Comparison of ENCODE assay signal across 9 mouse cellular contexts in the genomic region with DNA sequence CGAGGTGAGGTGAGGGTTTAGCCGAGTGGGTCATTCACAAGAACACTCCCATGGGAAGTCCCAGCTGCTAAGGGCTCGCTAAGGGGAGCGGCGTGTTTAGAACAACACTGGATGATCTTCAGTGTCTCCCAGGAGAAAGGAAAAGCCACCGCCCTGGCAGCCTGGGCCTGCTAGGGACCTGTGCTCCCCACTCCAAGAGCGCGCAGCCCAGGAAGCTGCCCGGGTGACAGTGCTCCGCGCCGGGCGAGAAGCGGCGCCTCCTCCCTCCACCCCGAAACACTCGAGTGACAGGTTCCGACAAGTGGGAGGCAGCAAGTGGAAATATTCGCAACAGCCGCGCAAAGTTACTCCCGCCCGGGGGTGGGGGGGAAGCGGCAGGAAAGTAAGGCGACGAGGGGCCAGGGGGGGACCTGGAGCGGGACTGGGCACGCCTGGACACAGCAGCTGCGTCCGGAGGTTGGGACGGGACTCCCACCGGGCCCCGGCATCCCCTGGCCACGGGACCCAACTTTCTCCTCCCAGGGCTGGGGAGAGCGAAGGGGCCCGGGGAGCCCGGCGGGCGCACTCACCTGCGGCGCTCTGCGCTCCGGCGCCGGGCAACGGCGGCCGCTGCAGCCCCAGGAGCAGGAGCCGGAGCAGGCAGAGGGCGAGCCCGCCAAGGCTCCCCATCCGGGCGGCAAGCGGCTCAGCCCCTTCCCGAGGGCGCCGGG. TPM values are rescaled to one million over a fixed set of nuclear protein-coding genes. Genes with fewer than 3 reads are reported as not detected.
DNase-seq lines count a peak whose midpoint lies in the region; ATAC-seq and TF ChIP-seq lines count a peak whose summit lies in the region.
"Had no signal": no experiment of that assay in that cellular context is flagged by ENCODE, and none has a peak within 500 bp of the region (broad histone marks: within the 10 kb centered on the region; RNA-seq: fewer than 3 reads in every experiment).

No protein-coding gene starts in this region.

- peak; percentile 50 for ATAC-seq in forebrain, embryonic 12.5 days (ENCODE audit: low FRiP score)
- ATAC-seq in neural tube, embryonic 12.5 days (ENCODE audit: low FRiP score, low read depth), result peak; percentile 33

- DNase-seq in heart, embryonic 10.5 days (ENCODE audit: low spot score), result no peak
- no peak for DNase-seq in heart, adult 11 months
- DNase-seq in ES-E14 (ENCODE audit: low read depth, low spot score), result no peak
- peak; percentile 23 to 45 for DNase-seq in left cerebral cortex, postnatal 14 days (ENCODE audit: low spot score in 2 of 2)
- DNase-seq in urinary bladder, postnatal 4 days (ENCODE audit: low spot score in 2 of 2), result no peak
- no peak for DNase-seq in spleen, postnatal 14 days (ENCODE audit: low spot score in 2 of 2)

- peaks cover 19% of the 10 kb centered on the region for H3K4me1 ChIP-seq in heart, embryonic 10.5 days
- H3K4me1 ChIP-seq in ES-E14 (ENCODE audit: control insufficient read depth in 2 of 2, insufficient read depth in 2 of 2, low read length in 2 of 2, poor library complexity in 1 of 2), result peaks cover 0 to 9% of the 10 kb centered on the region in 2 experiments; a peak in 1 of 4 replicates
- peaks cover 32% of the 10 kb centered on the region for H3K4me1 ChIP-seq in forebrain, embryonic 12.5 days
- peaks cover 31% of the 10 kb centered on the region for H3K4me1 ChIP-seq in neural tube, embryonic 12.5 days

- peak overlapping the region; percentile 74 for H3K4me3 ChIP-seq in heart, embryonic 10.5 days
- H3K4me3 ChIP-seq in ES-E14 (ENCODE audit: insufficient read depth in 1 of 2, low read depth in 1 of 2, low read length in 2 of 2, poor library complexity in 1 of 2, severe bottlenecking in 1 of 2), result peak overlapping the region; percentile 70 to 73
- H3K4me3 ChIP-seq in forebrain, embryonic 12.5 days (replicated peaks), result peak overlapping the region; percentile 64
- H3K4me3 ChIP-seq in neural tube, embryonic 12.5 days, result peak overlapping the region; percentile 59
- H3K4me3 ChIP-seq: myocyte had no signal

- H3K4me2 ChIP-seq in forebrain, embryonic 12.5 days, result peak overlapping the region; percentile 100
- peak overlapping the region; percentile 99 for H3K4me2 ChIP-seq in neural tube, embryonic 12.5 days (replicated peaks)

- peak overlapping the region; percentile 42; the same call in 1 of the 2 replicates for H3K27ac ChIP-seq in heart, embryonic 10.5 days
- H3K27ac ChIP-seq in ES-E14 (ENCODE audit: insufficient read depth, low read depth, low read length, poor library complexity, severe bottlenecking), result no peak overlapping the region
- no peak overlapping the region for H3K27ac ChIP-seq in forebrain, embryonic 12.5 days
- H3K27ac ChIP-seq in neural tube, embryonic 12.5 days, result no peak overlapping the region

- H3K9me3 ChIP-seq in heart, embryonic 10.5 days, result no peaks in the 10 kb centered on the region
- no peaks in the 10 kb centered on the region for H3K9me3 ChIP-seq in ES-E14 (ENCODE audit: control insufficient read depth, insufficient read depth, low read depth, low read length)
- no peaks in the 10 kb centered on the region for H3K9me3 ChIP-seq in forebrain, embryonic 12.5 days
- H3K9me3 ChIP-seq in neural tube, embryonic 12.5 days, result no peaks in the 10 kb centered on the region

- peak overlapping the region; percentile 49 for H3K9ac ChIP-seq in ES-E14 (ENCODE audit: insufficient read depth, low read depth, low read length, poor library complexity, severe bottlenecking)
- peak overlapping the region; percentile 68 for H3K9ac ChIP-seq in forebrain, embryonic 12.5 days
- peak overlapping the region; percentile 67 for H3K9ac ChIP-seq in neural tube, embryonic 12.5 days

- in situ Hi-C loops in ES-E14 (cut with MboI; ENCODE audit: low sequenced_read_pairs in 2 of 2, unreplicated experiment in 2 of 2), result no loop called here

- under 1% methylated on average over 55 of the region's 57 CpGs for WGBS in heart, embryonic 10.5 days
- WGBS in forebrain, embryonic 12.5 days, result under 1% methylated on average over 55 of the region's 57 CpGs
- under 1% methylated on average over 57 of the region's 57 CpGs for WGBS in neural tube, embryonic 12.5 days

- no peaks in the 10 kb centered on the region for H3K36me3 ChIP-seq in heart, embryonic 10.5 days
- H3K36me3 ChIP-seq in ES-E14 (ENCODE audit: control insufficient read depth, insufficient read depth, low read length, poor library complexity, severe bottlenecking), result no peaks in the 10 kb centered on the region
- H3K36me3 ChIP-seq in forebrain, embryonic 12.5 days (replicated peaks), result no peaks in the 10 kb centered on the region
- H3K36me3 ChIP-seq in neural tube, embryonic 12.5 days, result no peaks in the 10 kb centered on the region

- intact Hi-C loops in left cerebral cortex, postnatal 14 days (cut with DNase I), result loop anchor here (10.0 kb wide), 1 partner anchor 1196 kb away; no protein-coding TSS in a partner anchor

- H3K27me3 ChIP-seq in heart, embryonic 10.5 days (ENCODE audit: insufficient read depth, poor library complexity, severe bottlenecking), result peaks cover 77% of the 10 kb centered on the region
- peaks cover 81% of the 10 kb centered on the region for H3K27me3 ChIP-seq in forebrain, embryonic 12.5 days
- H3K27me3 ChIP-seq in neural tube, embryonic 12.5 days (replicated peaks), result peaks cover 42% of the 10 kb centered on the region

TF ChIP-seq in ES-E14, 5 proteins besides CTCF, POLR2A, EP300 and RAD21:
- TF ChIP-seq MAFK (IDR thresholded peaks at IDR 0.05; ENCODE audit: insufficient read depth, low read depth, low read length), result no peak
- TF ChIP-seq ZC3H11A (IDR thresholded peaks at IDR 0.05; ENCODE audit: borderline replicate concordance, low read depth, low read length), result no peak
- TF ChIP-seq ZNF384 (IDR thresholded peaks at IDR 0.05; ENCODE audit: low read depth, low read length), result no peak
- no peak for TF ChIP-seq CHD2 (IDR thresholded peaks at IDR 0.05; ENCODE audit: low read depth, low read length)
- TF ChIP-seq HCFC1 (IDR thresholded peaks at IDR 0.05; ENCODE audit: borderline replicate concordance, insufficient read depth, low read length), result no peak
TF ChIP-seq in ES-E14: peak in this region for 0.

RNA-seq across cellular contexts. Expression of gene Ptprt, which starts 0.6 kb away (rescaled TPM):
- 0.31 and 0.51 TPM in 2 replicates for polyA plus RNA-seq in heart, embryonic 10.5 days (2016; fragmentation: Nextera tagmentation; extraction: Ambion mirVana)
- 0.40 and 0.63 TPM in 2 replicates for total RNA-seq in ES-E14 (2012; rRNA removed)
- 1.2 and 1.9 TPM in 2 replicates for polyA plus RNA-seq in forebrain, embryonic 12.5 days (2016; fragmentation: Nextera tagmentation; extraction: Ambion mirVana)
- 100 to 1,000 TPM in 1 of 2 experiments, 10 to 100 TPM in 1; 96.9 to 100 TPM for total RNA-seq in left cerebral cortex, postnatal 14 days (2021)
- polyA plus RNA-seq in neural tube, embryonic 12.5 days (2016; fragmentation: Nextera tagmentation; extraction: Ambion mirVana), result 2.5 and 3.3 TPM in 2 replicates

Comparison
In these comparisons a context has a peak if more than half of its experiments do, and no peak if none do; other contexts are left out.
1. DNase-seq: peak in left cerebral cortex, postnatal 14 days (2 of 2); none in heart, embryonic 10.5 days (single experiment), heart, adult 11 months (single experiment), ES-E14 (single experiment), urinary bladder, postnatal 4 days (0 of 2) and spleen, postnatal 14 days (0 of 2).
2. Peak in every context shown above with its lines, with median percentiles within 50 percentile points of each other: H3K4me3 ChIP-seq and H3K9ac ChIP-seq.